Mouse (Mus musculus): Measurements from ENCODE around the gene Kcna6. TPM values are rescaled to one million over a fixed set of nuclear protein-coding genes. Genes with fewer than 3 reads are reported as not detected.
A peak's percentile ranks its signal among the peaks of the same experiment; 100 is the strongest.

Kcna6 gene
- total and polyA plus RNA-seq, 2 experiments from 2014 or later, result 19.9 to 49.6 TPM

GRCm38 (mm10) chr6:126702116-126702515 is 38.4 kb downstream of the Kcna6 start:
- Histone ChIP-seq H3K27me3 (ENCODE audit: insufficient read depth, low read length) (no peaks in the 10 kb centered on the region), H3K4me2 (ENCODE audit: low read depth) (peak overlapping the region; percentile 39), H3K9me3 (ENCODE audit: low read length) (no peaks in the 10 kb centered on the region), H3K4me3 (ENCODE audit: low read depth, low read length) (no peak overlapping the region), H3K36me3 (ENCODE audit: insufficient read depth) (no peaks in the 10 kb centered on the region), H3K9ac (no peak overlapping the region), H3K4me1 (ENCODE audit: insufficient read depth) (no peaks in the 10 kb centered on the region), H3K27ac (ENCODE audit: low read depth, low read length) (no peak overlapping the region)
- WGBS, result 4% methylated on average over 12 of the region's 12 CpGs
- DNase-seq (peak; percentile 93), ATAC-seq (peak; percentile 87)
- TF ChIP-seq CTCF (IDR thresholded peaks at IDR 0.05; ENCODE audit: low read depth), result peak; percentile 95

GRCm38 (mm10) chr6:126701196-126701595 is 39.3 kb downstream of the Kcna6 start:
- H3K4me2 ChIP-seq (ENCODE audit: low read depth), result no peak overlapping the region

GRCm38 (mm10) chr6:126699995-126700394 is 40.5 kb downstream of the Kcna6 start:
- ATAC-seq (no peak), DNase-seq (no peak)
- H3K27me3 ChIP-seq (ENCODE audit: insufficient read depth, low read length), result no peaks in the 10 kb centered on the region
- H3K4me3 ChIP-seq (ENCODE audit: low read depth, low read length), result no peak overlapping the region
- no peak overlapping the region for H3K27ac ChIP-seq (ENCODE audit: low read depth, low read length)
- TF ChIP-seq CTCF (IDR thresholded peaks at IDR 0.05; ENCODE audit: low read depth), result no peak
- H3K36me3 ChIP-seq (ENCODE audit: insufficient read depth), result no peaks in the 10 kb centered on the region
- H3K9me3 ChIP-seq (ENCODE audit: low read length), result no peaks in the 10 kb centered on the region
- H3K4me1 ChIP-seq (ENCODE audit: insufficient read depth), result no peaks in the 10 kb centered on the region
- 73% methylated on average over 5 of the region's 5 CpGs for WGBS
- no peak overlapping the region for H3K4me2 ChIP-seq (ENCODE audit: low read depth)
- H3K9ac ChIP-seq, result no peak overlapping the region; the same call in 1 of the 2 replicates

More at GRCm38 (mm10) chr6:126701196-126701595, 39.3 kb downstream of the Kcna6 start:
- DNase-seq, result no peak
- H3K4me3 ChIP-seq (ENCODE audit: low read depth, low read length), result no peak overlapping the region
- ATAC-seq, result no peak
- TF ChIP-seq CTCF (IDR thresholded peaks at IDR 0.05; ENCODE audit: low read depth), result no peak
- no peak overlapping the region for H3K27ac ChIP-seq (ENCODE audit: low read depth, low read length)
- no peaks in the 10 kb centered on the region for H3K9me3 ChIP-seq (ENCODE audit: low read length)
- H3K9ac ChIP-seq, result no peak overlapping the region
- 78% methylated on average over 23 of the region's 23 CpGs for WGBS
- no peaks in the 10 kb centered on the region for H3K27me3 ChIP-seq (ENCODE audit: insufficient read depth, low read length)
- no peaks in the 10 kb centered on the region for H3K36me3 ChIP-seq (ENCODE audit: insufficient read depth)
- H3K4me1 ChIP-seq (ENCODE audit: insufficient read depth), result no peaks in the 10 kb centered on the region

DNA sequence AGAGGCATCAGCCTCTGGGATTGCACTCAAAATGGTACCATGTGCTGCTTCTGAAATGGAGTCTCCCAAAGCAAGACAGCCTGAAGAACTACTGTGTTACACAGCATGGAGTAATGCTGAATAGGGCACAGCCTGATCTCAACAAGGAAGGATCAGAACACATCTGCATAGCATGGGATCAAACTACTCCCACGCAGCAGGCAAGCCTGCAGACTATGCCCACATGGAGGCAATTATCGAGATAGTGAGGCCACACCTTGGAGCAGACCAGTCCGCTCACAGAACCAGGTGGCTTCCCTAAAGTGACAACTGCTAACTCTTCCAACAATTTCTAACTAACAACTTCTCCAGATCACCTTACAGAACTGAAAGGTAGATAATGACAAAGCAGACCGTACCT is 53.4 kb downstream of the Kcna6 start:
- ATAC-seq (no peak), DNase-seq (no peak)
- TF ChIP-seq CTCF (IDR thresholded peaks at IDR 0.05; ENCODE audit: low read depth), result no peak
- H3K36me3 ChIP-seq (ENCODE audit: insufficient read depth), result no peaks in the 10 kb centered on the region
- H3K9ac ChIP-seq, result no peak overlapping the region
- no peaks in the 10 kb centered on the region for H3K4me1 ChIP-seq (ENCODE audit: insufficient read depth)
- H3K9me3 ChIP-seq (ENCODE audit: low read length), result no peaks in the 10 kb centered on the region
- WGBS, result 78% methylated on average over 4 of the region's 4 CpGs
- no peak overlapping the region for H3K4me3 ChIP-seq (ENCODE audit: low read depth, low read length)
- H3K27me3 ChIP-seq (ENCODE audit: insufficient read depth, low read length), result no peaks in the 10 kb centered on the region
- H3K27ac ChIP-seq (ENCODE audit: low read depth, low read length), result no peak overlapping the region
- no peak overlapping the region for H3K4me2 ChIP-seq (ENCODE audit: low read depth)

DNA sequence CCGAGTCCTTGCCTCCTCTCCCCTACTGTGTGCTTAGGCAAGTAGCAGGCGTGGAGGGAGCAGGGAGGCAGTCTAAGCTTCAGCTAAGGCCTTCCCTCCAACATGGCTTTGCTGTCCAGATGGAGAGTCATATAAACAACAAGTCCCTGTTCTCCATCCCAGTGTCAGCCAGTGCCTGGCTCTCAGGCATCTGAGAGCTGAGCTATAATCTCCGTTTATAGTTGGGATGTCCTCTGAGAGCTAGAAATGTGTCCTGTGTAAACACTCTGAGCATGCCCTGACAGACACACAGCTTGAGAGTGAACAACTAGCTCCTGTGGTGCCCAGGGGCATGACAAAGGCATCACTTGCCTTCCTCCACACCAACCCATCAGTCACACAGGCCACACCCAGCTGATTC is 55.3 kb downstream of the Kcna6 start:
- Histone ChIP-seq H3K4me1 (ENCODE audit: insufficient read depth) (no peaks in the 10 kb centered on the region), H3K9ac (no peak overlapping the region), H3K27me3 (ENCODE audit: insufficient read depth, low read length) (no peaks in the 10 kb centered on the region), H3K4me3 (ENCODE audit: low read depth, low read length) (no peak overlapping the region), H3K4me2 (ENCODE audit: low read depth) (no peak overlapping the region), H3K27ac (ENCODE audit: low read depth, low read length) (no peak overlapping the region), H3K9me3 (ENCODE audit: low read length) (no peaks in the 10 kb centered on the region), H3K36me3 (ENCODE audit: insufficient read depth) (no peaks in the 10 kb centered on the region)
- TF ChIP-seq CTCF (IDR thresholded peaks at IDR 0.05; ENCODE audit: low read depth), result no peak
- DNase-seq (no peak), ATAC-seq (no peak)
- 85% methylated on average over 3 of the region's 3 CpGs for WGBS

DNA sequence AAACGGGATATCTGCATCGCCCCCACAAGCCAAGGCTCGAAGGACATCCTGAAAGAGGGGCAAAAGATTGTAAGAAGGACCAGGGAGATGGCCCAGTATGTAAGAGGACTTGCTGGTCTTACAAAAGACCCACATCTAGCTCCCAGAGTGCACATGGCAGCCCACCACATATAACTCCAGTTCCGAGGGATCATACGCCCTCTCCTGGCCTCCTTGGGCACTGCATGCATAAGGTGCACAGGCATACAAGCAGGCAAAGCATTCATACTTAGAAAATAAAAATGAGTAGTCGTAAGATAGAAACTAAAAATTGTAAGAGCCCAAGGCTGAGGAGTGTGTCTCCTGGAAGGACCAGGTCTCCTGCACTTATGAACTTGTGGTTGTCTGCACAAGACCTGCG is 61.5 kb downstream of the Kcna6 start:
- no peak for DNase-seq
- Histone ChIP-seq H3K4me3 (ENCODE audit: low read depth, low read length) (no peak overlapping the region), H3K36me3 (ENCODE audit: insufficient read depth) (no peaks in the 10 kb centered on the region), H3K4me1 (ENCODE audit: insufficient read depth) (no peaks in the 10 kb centered on the region), H3K9me3 (ENCODE audit: low read length) (no peaks in the 10 kb centered on the region), H3K27ac (ENCODE audit: low read depth, low read length) (no peak overlapping the region), H3K9ac (no peak overlapping the region), H3K4me2 (ENCODE audit: low read depth) (no peak overlapping the region), H3K27me3 (ENCODE audit: insufficient read depth, low read length) (no peaks in the 10 kb centered on the region)
- no peak for ATAC-seq
- TF ChIP-seq CTCF (IDR thresholded peaks at IDR 0.05; ENCODE audit: low read depth), result peak; percentile 66
- WGBS, result 71% methylated on average over 7 of the region's 7 CpGs

DNA sequence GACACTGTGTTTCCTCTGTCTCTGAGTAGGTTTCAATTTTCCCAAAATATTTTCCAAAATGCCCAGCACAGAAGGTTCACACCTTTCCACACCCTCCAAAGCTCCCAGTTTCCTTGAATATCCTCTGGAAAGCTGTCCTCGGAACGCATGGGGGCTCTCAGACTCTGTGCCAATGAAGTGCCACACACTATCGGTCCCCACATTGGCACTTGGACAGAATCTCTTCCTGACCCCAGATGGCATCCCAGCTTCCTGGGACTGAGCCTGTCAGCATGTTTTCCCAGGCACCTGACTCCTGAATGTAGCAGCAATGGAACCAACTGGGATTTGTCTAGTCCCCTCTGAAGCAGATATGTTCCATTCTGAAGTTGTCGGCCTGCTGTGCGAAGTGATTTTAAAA is 73.5 kb downstream of the Kcna6 start:
- ATAC-seq (no peak), DNase-seq (no peak)
- no peak overlapping the region for H3K4me2 ChIP-seq (ENCODE audit: low read depth)
- 75% methylated on average over 5 of the region's 5 CpGs for WGBS
- no peak for TF ChIP-seq CTCF (IDR thresholded peaks at IDR 0.05; ENCODE audit: low read depth)
- H3K4me1 ChIP-seq (ENCODE audit: insufficient read depth), result no peaks in the 10 kb centered on the region
- H3K36me3 ChIP-seq (ENCODE audit: insufficient read depth), result no peaks in the 10 kb centered on the region
- no peak overlapping the region for H3K9ac ChIP-seq
- H3K27me3 ChIP-seq (ENCODE audit: insufficient read depth, low read length), result no peaks in the 10 kb centered on the region
- no peak overlapping the region for H3K4me3 ChIP-seq (ENCODE audit: low read depth, low read length)
- H3K9me3 ChIP-seq (ENCODE audit: low read length), result no peaks in the 10 kb centered on the region
- H3K27ac ChIP-seq (ENCODE audit: low read depth, low read length), result no peak overlapping the region

- peak; percentile 60 for ATAC-seq
- Histone ChIP-seq H3K9ac (no peak overlapping the region), H3K27ac (ENCODE audit: low read depth, low read length) (peak overlapping the region; percentile 15; the same call in 1 of the 2 replicates), H3K36me3 (ENCODE audit: insufficient read depth) (no peaks in the 10 kb centered on the region), H3K27me3 (ENCODE audit: insufficient read depth, low read length) (no peaks in the 10 kb centered on the region), H3K4me1 (ENCODE audit: insufficient read depth) (no peaks in the 10 kb centered on the region), H3K4me2 (ENCODE audit: low read depth) (no peak overlapping the region), H3K9me3 (ENCODE audit: low read length) (no peaks in the 10 kb centered on the region), H3K4me3 (ENCODE audit: low read depth, low read length) (no peak overlapping the region)
- no peak for TF ChIP-seq CTCF (IDR thresholded peaks at IDR 0.05; ENCODE audit: low read depth)
- 32% methylated on average over 6 of the region's 6 CpGs for WGBS
- no peak for DNase-seq
Measured at GRCm38 (mm10) chr6:126666091-126666490, 74.4 kb downstream of the Kcna6 start.
